Mouse (Mus musculus) thymus, adult 2 months (tissue): ENCODE data around the gene Fxr2.

Experiments
- CTCF ChIP-seq: fragments of 200-500 bp; IDR thresholded peaks from 2 replicates; pipeline ENCODE4 v1.5.1; 2012; ENCODE audit warnings: mild to moderate bottlenecking, control low read depth, low read length, moderate library complexity, borderline replicate concordance; ENCODE audit not compliant: control insufficient read depth, poor library complexity, insufficient read depth; ENCODE audit errors: extremely low read depth
- POLR2A ChIP-seq: fragments of 200-500 bp; IDR thresholded peaks from 2 replicates; pipeline ENCODE4 v1.6.1; 2012; ENCODE audit warnings: mild to moderate bottlenecking, low read length, control low read depth, moderate library complexity; ENCODE audit not compliant: control insufficient read depth, poor library complexity, insufficient read depth; ENCODE audit errors: extremely low read depth

DNA sequence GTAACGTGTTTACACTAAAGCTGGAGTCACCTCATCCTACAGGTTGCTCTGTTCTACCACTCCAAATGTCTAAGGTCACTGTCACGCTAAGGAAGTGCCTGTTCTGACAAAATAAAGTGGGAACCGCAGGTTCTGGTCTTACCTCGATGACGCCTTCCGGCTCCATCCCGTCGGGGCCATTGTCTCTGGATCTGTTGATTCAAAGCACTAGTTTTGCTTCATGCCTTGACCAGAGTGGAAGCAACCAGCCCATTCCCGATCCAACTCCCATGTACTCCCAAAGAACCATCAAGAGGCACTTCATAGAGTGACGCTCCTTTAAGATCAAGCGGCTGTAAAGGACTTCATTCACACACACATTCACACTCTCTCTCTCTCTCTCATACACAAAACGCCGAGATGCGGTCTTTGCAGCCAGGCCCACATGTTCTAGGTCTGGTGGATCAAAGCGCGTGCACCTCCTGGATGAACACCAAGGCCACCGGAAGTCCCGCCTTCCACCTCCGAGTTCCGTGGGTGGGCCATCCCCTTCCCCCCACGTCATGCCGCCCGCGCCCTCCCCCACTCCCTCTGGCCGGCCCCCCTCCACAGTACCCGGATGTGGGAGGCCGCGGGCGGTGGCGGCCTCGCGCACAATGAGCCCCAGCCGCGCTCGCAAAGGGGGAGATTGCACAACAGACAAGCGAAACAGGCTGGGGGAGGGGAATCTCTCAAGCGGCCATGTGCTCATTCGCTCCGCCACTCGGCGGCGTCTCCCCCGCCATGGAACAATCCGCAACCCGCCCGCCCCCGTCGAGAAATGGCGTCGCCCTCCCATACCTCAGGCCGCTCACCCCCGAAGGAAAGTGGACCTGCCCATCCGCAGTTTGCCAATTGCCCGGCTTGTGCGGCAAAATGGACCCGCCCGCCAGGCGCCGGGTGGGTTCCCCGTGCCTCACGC is 38.3 kb downstream of the Fxr2 start:
- TF ChIP-seq CTCF, result no peak
- TF ChIP-seq POLR2A, result peak; percentile 67
